Comparison of ENCODE assay signal across 29 mouse cellular contexts in the genomic region with DNA sequence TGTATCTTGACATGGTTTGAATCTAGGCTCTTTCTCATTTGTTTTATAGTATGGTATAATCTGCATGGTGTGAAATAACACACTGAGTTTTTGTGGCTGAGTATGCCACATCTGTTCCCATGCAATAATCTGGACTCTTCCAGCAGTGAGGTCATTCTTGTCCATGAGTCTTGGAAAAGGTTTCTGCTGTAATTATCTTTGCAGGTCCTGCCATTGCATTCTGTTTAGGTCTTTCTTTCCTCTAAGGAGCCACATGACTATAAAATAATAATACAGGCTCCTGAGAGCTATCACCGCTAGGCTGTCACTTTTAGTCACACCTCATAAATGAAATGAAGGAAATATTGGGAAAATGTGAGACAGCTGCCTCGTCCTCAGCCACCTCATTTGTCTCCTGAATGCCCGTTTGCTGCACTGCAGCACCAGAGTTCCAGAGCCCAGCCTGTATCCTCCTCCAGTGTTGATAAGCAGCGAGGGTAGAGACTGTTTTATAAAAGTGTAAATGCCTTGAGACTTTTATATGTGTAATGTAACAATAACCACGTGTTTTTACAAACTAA.
DNase-seq lines count a peak whose midpoint lies in the region; ATAC-seq and TF ChIP-seq lines count a peak whose summit lies in the region.
"Had no signal": no experiment of that assay in that cellular context is flagged by ENCODE, and none has a peak within 500 bp of the region (broad histone marks: within the 10 kb centered on the region; RNA-seq: fewer than 3 reads in every experiment).

No protein-coding gene starts in this region.

- no peaks in the 10 kb centered on the region for H3K9me3 ChIP-seq in lung, embryonic 14.5 days (ENCODE audit: low read depth, low read length)
- no peaks in the 10 kb centered on the region for H3K9me3 ChIP-seq in limb, embryonic 14.5 days (ENCODE audit: control insufficient read depth, low read length)
- no peaks in the 10 kb centered on the region for H3K9me3 ChIP-seq in midbrain, embryonic 15.5 days
- H3K9me3 ChIP-seq: embryonic facial prominence, embryonic 10.5 days; embryonic facial prominence, embryonic 15.5 days; forebrain, embryonic 13.5 days; heart, embryonic 13.5 days; hindbrain, embryonic 10.5 days; hindbrain, embryonic 15.5 days; liver, embryonic 12.5 days; stomach, embryonic 15.5 days had no signal

- no peak for TF ChIP-seq POLR2A in lung, adult 2 months (IDR thresholded peaks at IDR 0.05; ENCODE audit: borderline replicate concordance, extremely low read depth, low read depth, low read length)
- no peak for TF ChIP-seq POLR2A in limb, embryonic 14.5 days (IDR thresholded peaks at IDR 0.05; ENCODE audit: borderline replicate concordance, extremely low read depth, insufficient read depth, insufficient read length)

- no peak overlapping the region for H3K27ac ChIP-seq in lung, embryonic 14.5 days (ENCODE audit: low read depth)
- H3K27ac ChIP-seq in limb, embryonic 14.5 days (replicated peaks; ENCODE audit: low read depth, low read length): no peak overlapping the region
- H3K27ac ChIP-seq in midbrain, embryonic 15.5 days: no peak overlapping the region
- H3K27ac ChIP-seq: embryonic facial prominence, embryonic 10.5 days; embryonic facial prominence, embryonic 15.5 days; forebrain, embryonic 13.5 days; heart, embryonic 13.5 days; hindbrain, embryonic 10.5 days; hindbrain, embryonic 15.5 days; left cerebral cortex, adult 2 months; liver, embryonic 12.5 days; stomach, embryonic 15.5 days had no signal

- no peak for TF ChIP-seq CTCF in lung, embryonic 14.5 days (IDR thresholded peaks at IDR 0.05; ENCODE audit: low read depth)
- TF ChIP-seq CTCF in lung, adult 2 months (IDR thresholded peaks at IDR 0.05; ENCODE audit: insufficient read depth, low read length): no peak

- no peak overlapping the region for H3K9ac ChIP-seq in lung, embryonic 14.5 days
- H3K9ac ChIP-seq in limb, embryonic 14.5 days (ENCODE audit: low read depth, low read length, severe bottlenecking): no peak overlapping the region
- no peak overlapping the region for H3K9ac ChIP-seq in midbrain, embryonic 15.5 days
- H3K9ac ChIP-seq: embryonic facial prominence, embryonic 15.5 days; forebrain, embryonic 13.5 days; heart, embryonic 13.5 days; hindbrain, embryonic 15.5 days; liver, embryonic 12.5 days; liver, postnatal 0 days; stomach, embryonic 15.5 days had no signal

- no peaks in the 10 kb centered on the region for H3K4me1 ChIP-seq in lung, embryonic 14.5 days (ENCODE audit: insufficient read depth)
- H3K4me1 ChIP-seq in lung, adult 2 months (ENCODE audit: control insufficient read depth, insufficient read depth, low read length): no peaks in the 10 kb centered on the region
- no peaks in the 10 kb centered on the region for H3K4me1 ChIP-seq in limb, embryonic 14.5 days (ENCODE audit: control insufficient read depth, insufficient read depth, low read length)
- H3K4me1 ChIP-seq in midbrain, embryonic 15.5 days: no peaks in the 10 kb centered on the region
- H3K4me1 ChIP-seq: embryonic facial prominence, embryonic 10.5 days; embryonic facial prominence, embryonic 15.5 days; forebrain, embryonic 13.5 days; heart, embryonic 13.5 days; hindbrain, embryonic 15.5 days; liver, embryonic 12.5 days; stomach, embryonic 15.5 days had no signal

- H3K4me3 ChIP-seq in lung, embryonic 14.5 days (ENCODE audit: low read depth, low read length): no peak overlapping the region
- no peak overlapping the region for H3K4me3 ChIP-seq in lung, adult 2 months (replicated peaks; ENCODE audit: extremely low read depth, low read depth, low read length)
- H3K4me3 ChIP-seq in limb, embryonic 14.5 days (replicated peaks; ENCODE audit: low read length): no peak overlapping the region
- no peak overlapping the region for H3K4me3 ChIP-seq in midbrain, embryonic 15.5 days
- H3K4me3 ChIP-seq: embryonic facial prominence, embryonic 10.5 days; embryonic facial prominence, embryonic 15.5 days; forebrain, embryonic 13.5 days; heart, embryonic 13.5 days; hindbrain, embryonic 10.5 days; hindbrain, embryonic 15.5 days; left cerebral cortex, adult 2 months; liver, embryonic 12.5 days; stomach, embryonic 15.5 days had no signal

- WGBS in lung, embryonic 14.5 days: 37% methylated on average over 5 of the region's 5 CpGs
- WGBS in lung, adult 2 months: 68% methylated on average over 5 of the region's 5 CpGs
- 26% methylated on average over 5 of the region's 5 CpGs for WGBS in limb, embryonic 14.5 days
- WGBS in midbrain, embryonic 15.5 days: 77% methylated on average over 5 of the region's 5 CpGs

- intact Hi-C loops in left cerebral cortex, postnatal 36 days (cut with DNase I): no loop called here

- H3K36me3 ChIP-seq in lung, embryonic 14.5 days (ENCODE audit: insufficient read depth): peaks cover 4% of the 10 kb centered on the region; the same call in 1 of the 2 replicates
- H3K36me3 ChIP-seq in limb, embryonic 14.5 days (ENCODE audit: control insufficient read depth, insufficient read depth, low read length): no peaks in the 10 kb centered on the region
- 0 out of 2 replicates have a peak, but pooled peaks cover 3% of the 10 kb centered on the region for H3K36me3 ChIP-seq in midbrain, embryonic 15.5 days (replicated peaks)
- H3K36me3 ChIP-seq: embryonic facial prominence, embryonic 10.5 days; embryonic facial prominence, embryonic 15.5 days; heart, embryonic 13.5 days; hindbrain, embryonic 10.5 days; hindbrain, embryonic 15.5 days; liver, embryonic 12.5 days; stomach, embryonic 15.5 days had no signal

- no peak overlapping the region for H3K4me2 ChIP-seq in lung, embryonic 14.5 days
- H3K4me2 ChIP-seq in limb, embryonic 14.5 days (replicated peaks; ENCODE audit: low read depth, low read length, severe bottlenecking): no peak overlapping the region
- no peak overlapping the region for H3K4me2 ChIP-seq in midbrain, embryonic 15.5 days
- H3K4me2 ChIP-seq: embryonic facial prominence, embryonic 15.5 days; forebrain, embryonic 13.5 days; heart, embryonic 13.5 days; hindbrain, embryonic 15.5 days; liver, embryonic 12.5 days; midbrain, embryonic 11.5 days; stomach, embryonic 15.5 days had no signal

- peak; percentile 55 for DNase-seq in lung, embryonic 14.5 days
- no peak for DNase-seq in lung, adult 2 months
- DNase-seq in forelimb bud, embryonic 11.5 days (ENCODE audit: low read depth, low spot score): peak; percentile 86
- DNase-seq in limb, embryonic 14.5 days (ENCODE audit: low spot score): peak; percentile 21
- DNase-seq in lung, postnatal 36 days: peak; percentile 31
- DNase-seq in spleen, postnatal 14 days (ENCODE audit: low spot score in 2 of 2): no peak
- DNase-seq in left cerebral cortex, postnatal 36 days (ENCODE audit: low spot score in 2 of 2): no peak
- DNase-seq: adrenal gland, adult 2 months; adrenal gland, postnatal 36 days; cerebellum, adult 8-10 months; cerebellum, postnatal 25 days; heart, postnatal 14 days; kidney, adult 11 months; kidney, postnatal 14 days; liver, postnatal 0 days; right cerebral cortex, postnatal 14 days had no signal

- peak; percentile 41; the same call in 1 of the 2 replicates for ATAC-seq in lung, embryonic 14.5 days (ENCODE audit: insufficient read depth)
- peak; percentile 88 for ATAC-seq in limb, embryonic 14.5 days (ENCODE audit: low FRiP score, low read depth)
- ATAC-seq in midbrain, embryonic 15.5 days (replicated peaks): no peak
- ATAC-seq: CD4-positive, CD25-positive, alpha-beta regulatory T cell, adult 4 months; forebrain, embryonic 13.5 days; inflammation-experienced regulatory T-cells, adult 6 months; liver, embryonic 12.5 days; liver, postnatal 0 days had no signal

- no peaks in the 10 kb centered on the region for H3K27me3 ChIP-seq in lung, embryonic 14.5 days (ENCODE audit: insufficient read depth, low read length)
- H3K27me3 ChIP-seq in limb, embryonic 14.5 days (ENCODE audit: control insufficient read depth, insufficient read depth, low read length): no peaks in the 10 kb centered on the region
- H3K27me3 ChIP-seq in midbrain, embryonic 15.5 days (replicated peaks): no peaks in the 10 kb centered on the region
- H3K27me3 ChIP-seq: embryonic facial prominence, embryonic 15.5 days; forebrain, embryonic 13.5 days; heart, embryonic 13.5 days; hindbrain, embryonic 15.5 days; liver, embryonic 12.5 days; stomach, embryonic 15.5 days had no signal

Comparison
In these comparisons a context has a peak if more than half of its experiments do, and no peak if none do; other contexts are left out.
1. DNase-seq: peak in lung, embryonic 14.5 days (single experiment), forelimb bud, embryonic 11.5 days (single experiment), limb, embryonic 14.5 days (single experiment) and lung, postnatal 36 days (single experiment); none in lung, adult 2 months (single experiment), spleen, postnatal 14 days (0 of 2) and left cerebral cortex, postnatal 36 days (0 of 2).